Mouse (Mus musculus): Measurements from ENCODE around the gene Olfr13.
"Not testable (repeated sequence)": the region's sequence is repeated elsewhere in the genome, so short reads cannot be mapped to it uniquely, and the experiment has no call there.

Olfr13 gene

GRCm38 (mm10) chr6:43171840-43172239 is at the start of gene Olfr13:
TSS of gene Olfr13 (plus strand) at chr6:43172140.
- no peak for DNase-seq

DNA sequence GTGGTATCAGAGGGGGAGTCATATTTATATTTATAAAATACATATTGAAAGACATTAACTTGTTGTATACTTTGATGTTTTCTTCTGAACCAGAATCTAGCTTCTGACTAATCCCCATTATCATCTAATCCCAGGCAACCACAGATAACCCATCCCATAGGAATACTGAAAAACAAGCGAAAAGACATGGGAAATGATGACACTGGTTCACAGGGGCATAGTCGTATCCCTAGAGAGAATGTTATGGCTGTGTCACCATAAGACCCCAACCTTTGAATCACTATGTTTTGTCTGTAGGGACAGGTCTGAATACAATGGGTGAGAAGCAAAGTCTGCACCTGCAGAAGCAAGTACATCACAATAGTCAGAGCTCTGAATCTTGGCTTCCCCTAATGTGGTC is 25.7 kb upstream of the Olfr13 start, which contains the start of gene Olfr237-ps1:
TSS of gene Olfr237-ps1 (plus strand) at position 301 of the 400 bp plus-strand sequence.
- not testable (repeated sequence) for DNase-seq

- DNase-seq, result peak; percentile 9
These were observed 12.4 kb upstream of the Olfr13 start for GRCm38 (mm10) chr6:43159502-43159901.

- DNase-seq, result no peak
These were observed 9.0 kb upstream of the Olfr13 start, which contains the start of gene Olfr437 for GRCm38 (mm10) chr6:43162982-43163381. TSS of gene Olfr437 (plus strand) at chr6:43163282.

DNA sequence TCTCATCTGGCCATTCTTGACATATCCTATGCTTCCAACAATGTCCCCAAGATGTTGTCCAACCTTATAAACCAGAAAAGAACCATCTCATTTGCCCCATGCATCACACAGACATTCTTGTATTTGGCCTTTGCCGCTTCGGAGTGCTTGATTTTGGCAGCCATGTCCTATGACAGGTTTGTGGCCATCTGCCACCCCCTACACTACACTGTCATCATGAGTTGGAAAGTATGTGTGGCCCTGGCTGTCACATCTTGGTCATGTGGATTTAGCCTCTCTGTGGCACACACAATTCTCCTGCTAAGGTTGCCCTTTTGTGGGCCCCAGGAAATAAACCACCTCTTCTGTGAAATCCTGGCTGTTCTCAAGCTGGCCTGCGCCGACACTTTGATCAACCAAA is 4.7 kb upstream of the Olfr13 start:
- DNase-seq, result peak; percentile 5

GRCm38 (mm10) chr6:43178129-43178528 is 6.2 kb downstream of the Olfr13 start:
- DNase-seq, result no peak

GRCm38 (mm10) chr6:43178584-43179501 is 6.9 kb downstream of the Olfr13 start:
- DNase-seq, result no peak

DNA sequence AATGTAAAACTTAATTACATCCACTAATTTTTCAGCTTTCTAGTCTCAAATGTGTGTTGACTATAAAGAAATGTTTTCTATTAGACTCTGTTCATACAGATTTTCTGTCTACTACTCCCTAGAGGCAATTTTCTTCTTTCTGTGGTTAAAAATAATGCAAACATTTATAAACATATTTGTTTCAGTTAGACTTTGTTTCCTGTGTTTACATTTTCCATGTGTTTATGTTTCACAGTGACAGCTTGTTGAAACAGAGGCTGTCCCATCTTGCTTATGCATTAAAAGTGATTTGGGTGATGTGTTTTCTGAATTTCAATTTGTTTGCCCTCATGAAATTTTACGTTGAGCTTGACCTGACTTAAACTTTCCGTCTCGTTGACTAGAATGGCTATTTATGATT is 19.0 kb downstream of the Olfr13 start:
- DNase-seq, result no peak

DNA sequence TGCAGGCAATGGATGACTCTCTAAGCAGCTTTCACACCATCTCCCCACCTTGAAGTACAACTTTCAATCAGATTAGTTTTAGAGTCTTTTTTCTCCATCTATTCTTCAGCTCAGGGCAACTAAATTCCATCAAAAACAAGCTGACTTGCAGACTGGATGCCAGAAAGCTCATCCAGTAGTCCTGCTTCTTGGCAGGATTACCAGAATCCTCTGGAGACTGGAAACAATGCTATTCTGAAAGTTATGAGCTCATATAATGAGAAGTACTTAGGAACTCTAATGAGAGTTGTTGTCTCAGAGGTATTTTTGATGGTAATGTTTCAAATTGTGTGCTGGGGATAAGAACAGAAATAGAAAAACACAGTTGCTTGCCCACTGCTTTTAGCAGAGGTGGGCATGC is 24.8 kb downstream of the Olfr13 start, which contains the start of gene Olfr435:
TSS of gene Olfr435 (plus strand) at position 366 of the 400 bp plus-strand sequence.
- no peak for DNase-seq

GRCm38 (mm10) chr6:43198094-43198493 is 26.2 kb downstream of the Olfr13 start:
- no peak for DNase-seq

- no peak for DNase-seq
These were observed 30.8 kb downstream of the Olfr13 start for GRCm38 (mm10) chr6:43202786-43203185.

GRCm38 (mm10) chr6:43205355-43205754 is 33.4 kb downstream of the Olfr13 start:
- no peak for DNase-seq

DNA sequence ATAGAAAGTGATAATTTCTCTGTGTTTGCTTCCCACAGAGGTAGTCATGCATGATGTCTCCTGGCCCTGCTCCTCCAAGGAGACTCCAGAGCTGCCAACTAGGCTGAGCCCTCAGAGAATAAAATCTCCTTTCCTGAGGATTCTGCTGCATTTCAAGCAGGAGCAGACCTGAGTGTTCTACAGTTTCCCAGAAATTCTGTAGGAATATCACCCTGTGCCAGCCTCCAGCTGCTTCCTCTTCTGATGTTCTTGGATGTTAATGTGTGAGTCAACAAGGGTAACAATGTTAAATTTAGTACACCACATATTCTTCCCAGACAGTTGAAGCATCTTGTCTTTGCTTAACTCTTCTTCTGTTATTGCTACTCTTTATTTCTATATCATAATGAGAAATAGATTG is 40.9 kb downstream of the Olfr13 start, which contains the start of gene Olfr434:
TSS of gene Olfr434 (plus strand) at position 149 of the 400 bp plus-strand sequence.
- DNase-seq, result not testable (repeated sequence)

Measured in cerebellum, adult 11 months (tissue).